Mouse (Mus musculus) embryonic facial prominence, embryonic 11.5 days (tissue): ENCODE results near the gene Prmt1. TPM values are rescaled to one million over a fixed set of nuclear protein-coding genes. Genes with fewer than 3 reads are reported as not detected.

Experiments used
- ATAC-seq: fragments of 200-750 bp; cut with Nextera tagmentation; replicated peaks from 2 replicates; pipeline ENCODE4 v1.8.0; 2017; ENCODE audit warnings: low read depth; ENCODE audit not compliant: insufficient number of reproducible peaks, low FRiP score, low TSS enrichment
- DNase-seq: peaks from one replicate; pipeline ENCODE4 v3.0.0-alpha.2; 2015; ENCODE audit warnings: low spot score
- H3K27ac ChIP-seq: fragments of 300-500 bp; sonication (generic); replicated peaks from 2 replicates; pipeline ENCODE4 v1.5.1; 2014; ENCODE audit warnings: mild to moderate bottlenecking, low read depth, low read length, control low read depth
- H3K27me3 ChIP-seq: fragments of 300-500 bp; sonication (generic); 2 replicates; pipeline ENCODE4 v1.6.1; 2014; ENCODE audit warnings: mild to moderate bottlenecking, low read length, moderate library complexity, mixed read lengths; ENCODE audit not compliant: control insufficient read depth, insufficient read depth
- H3K36me3 ChIP-seq: fragments of 300-500 bp; sonication (generic); replicated peaks from 2 replicates; pipeline ENCODE4 v1.6.1; 2014; ENCODE audit warnings: low read depth, mild to moderate bottlenecking, low read length, moderate library complexity, mixed read lengths; ENCODE audit not compliant: control insufficient read depth, insufficient read depth
- H3K4me1 ChIP-seq: fragments of 300-500 bp; sonication (generic); 2 replicates; pipeline ENCODE4 v1.6.1; 2014; ENCODE audit warnings: low read length, mixed read lengths; ENCODE audit not compliant: control insufficient read depth, insufficient read depth
- H3K4me2 ChIP-seq: fragments of 300-500 bp; sonication (generic); 2 replicates; pipeline ENCODE4 v1.6.1; 2014; ENCODE audit warnings: low read depth, mild to moderate bottlenecking, control low read depth, low read length, moderate library complexity
- H3K4me3 ChIP-seq: fragments of 300-500 bp; sonication (generic); 2 replicates; pipeline ENCODE4 v1.5.1; 2014; ENCODE audit warnings: low read depth, low read length, control low read depth
- H3K9ac ChIP-seq: fragments of 300-500 bp; sonication (generic); replicated peaks from 2 replicates; pipeline ENCODE4 v1.6.1; 2014; ENCODE audit warnings: mild to moderate bottlenecking, control low read depth, low read length
- H3K9me3 ChIP-seq: fragments of 300-500 bp; sonication (generic); replicated peaks from 2 replicates; pipeline ENCODE4 v1.6.1; 2016; ENCODE audit warnings: mild to moderate bottlenecking, low read length, inconsistent platforms, mixed read lengths; ENCODE audit not compliant: control insufficient read depth
- WGBS: fragments of 180-500 bp; shearing (Covaris S2); extraction: QIAGEN DNeasy Blood & Tissue Kit; methylation state at CpG from one replicate; pipeline ENCODE4 v1.1.7; 2014; 5-methylcytosine and 5-hydroxymethylcytosine counted together
- polyA plus RNA-seq: library from polyadenylated mRNA; unstranded; fragments of >200 nt; fragmentation: Nextera tagmentation; extraction: Ambion mirVana; gene quantifications from 2 replicates; pipeline ENCODE4 v1.2.1, GENCODE M21; 2014

The Prmt1 gene
- polyA plus RNA-seq, 1 experiment from 2014 or later, result 293 TPM

DNA sequence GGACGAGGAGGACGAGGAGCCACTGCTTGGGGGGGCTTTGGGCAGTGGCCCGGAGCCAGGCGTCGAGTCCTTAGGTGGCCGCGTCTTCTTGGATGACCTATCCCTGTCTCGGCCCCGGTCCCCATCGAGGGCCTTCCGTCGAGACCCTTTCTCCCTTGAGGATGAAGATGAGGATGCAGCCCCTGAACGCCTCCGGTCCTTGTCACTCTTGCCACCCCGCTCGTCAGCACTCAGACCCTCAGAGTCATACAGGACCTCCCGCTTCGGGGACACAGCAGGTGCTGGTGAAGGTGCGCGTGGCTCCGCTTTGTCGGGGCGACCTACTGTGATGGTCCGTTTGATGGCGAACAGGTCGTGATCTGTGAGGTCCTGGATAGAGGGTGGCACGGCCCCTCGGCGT, 20.8 kb upstream of the Prmt1 start:
- Histone ChIP-seq H3K4me2 (no peak overlapping the region; the same call in 1 of the 2 replicates), H3K4me1 (no peaks in the 10 kb centered on the region), H3K27ac (no peak overlapping the region), H3K36me3 (peaks cover 50% of the 10 kb centered on the region), H3K4me3 (no peak overlapping the region), H3K9ac (no peak overlapping the region), H3K27me3 (no peaks in the 10 kb centered on the region), H3K9me3 (no peaks in the 10 kb centered on the region)
- no peak for ATAC-seq
- DNase-seq, result no peak
- 96% methylated on average over 29 of the region's 29 CpGs for WGBS

DNA sequence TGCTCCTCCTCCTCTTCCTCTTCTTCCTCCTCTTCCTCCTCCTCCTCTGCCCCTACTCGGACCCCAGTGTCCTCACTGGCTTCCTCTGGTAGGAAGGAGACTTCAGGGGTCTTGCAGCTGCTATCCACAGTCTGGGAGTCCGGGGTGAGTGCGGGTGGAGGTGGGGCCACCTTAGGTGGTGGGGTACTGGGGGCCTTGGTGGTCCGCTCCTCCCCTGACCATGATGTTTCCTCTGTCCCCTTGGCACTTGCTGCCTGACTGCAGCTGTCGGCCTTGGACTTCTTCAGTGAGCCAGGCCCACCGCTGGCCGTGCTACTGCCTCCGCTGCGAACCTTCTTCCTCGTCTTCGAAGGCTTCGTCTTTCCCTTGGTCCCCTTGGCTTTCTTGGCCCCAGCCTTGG, 20.1 kb upstream of the Prmt1 start:
- Histone ChIP-seq H3K4me2 (no peak overlapping the region), H3K9ac (no peak overlapping the region), H3K36me3 (peaks cover 46% of the 10 kb centered on the region), H3K27ac (no peak overlapping the region), H3K9me3 (no peaks in the 10 kb centered on the region), H3K27me3 (no peaks in the 10 kb centered on the region), H3K4me3 (no peak overlapping the region), H3K4me1 (no peaks in the 10 kb centered on the region)
- 96% methylated on average over 12 of the region's 12 CpGs for WGBS
- DNase-seq, result no peak
- no peak for ATAC-seq

DNA sequence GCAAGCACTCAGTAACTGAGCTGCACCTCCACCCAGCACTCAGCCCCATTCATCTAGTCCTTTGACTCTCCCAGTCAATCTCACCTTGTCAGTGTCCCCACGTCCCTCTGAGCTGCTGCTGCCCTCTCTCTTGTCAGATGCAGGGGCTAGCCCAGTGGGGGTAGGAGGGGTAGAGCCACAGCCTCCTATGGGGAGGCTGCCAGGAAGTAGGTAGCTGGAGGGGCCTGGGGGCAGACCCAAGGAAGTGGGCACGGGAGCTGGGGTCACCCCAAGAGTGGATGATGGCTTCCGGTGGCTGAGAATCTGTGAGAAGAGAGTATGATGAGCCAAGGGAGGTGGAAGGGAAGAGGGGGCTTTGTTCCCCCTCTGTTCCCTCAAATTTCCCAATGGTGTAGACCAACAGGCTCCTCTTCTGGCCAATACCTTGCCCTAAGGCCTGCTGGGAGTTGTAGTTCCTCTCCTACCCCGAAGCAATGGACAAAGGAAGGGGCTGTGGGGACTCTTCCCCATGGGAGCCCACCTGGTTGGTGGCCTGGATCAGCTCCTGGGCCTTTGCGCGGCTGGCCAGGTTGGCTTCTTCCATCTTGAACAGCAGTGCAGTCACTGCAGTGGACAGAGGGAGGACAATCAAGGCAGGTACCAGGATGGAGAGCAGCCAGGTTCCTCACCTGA, 19.1 kb upstream of the Prmt1 start:
- Histone ChIP-seq H3K4me1 (no peaks in the 10 kb centered on the region), H3K9ac (no peak overlapping the region), H3K4me2 (no peak overlapping the region), H3K27me3 (no peaks in the 10 kb centered on the region), H3K27ac (no peak overlapping the region), H3K9me3 (no peaks in the 10 kb centered on the region), H3K4me3 (no peak overlapping the region), H3K36me3 (peaks cover 51% of the 10 kb centered on the region)
- ATAC-seq (no peak), DNase-seq (no peak)
- WGBS, result 88% methylated on average over 6 of the region's 6 CpGs

DNA sequence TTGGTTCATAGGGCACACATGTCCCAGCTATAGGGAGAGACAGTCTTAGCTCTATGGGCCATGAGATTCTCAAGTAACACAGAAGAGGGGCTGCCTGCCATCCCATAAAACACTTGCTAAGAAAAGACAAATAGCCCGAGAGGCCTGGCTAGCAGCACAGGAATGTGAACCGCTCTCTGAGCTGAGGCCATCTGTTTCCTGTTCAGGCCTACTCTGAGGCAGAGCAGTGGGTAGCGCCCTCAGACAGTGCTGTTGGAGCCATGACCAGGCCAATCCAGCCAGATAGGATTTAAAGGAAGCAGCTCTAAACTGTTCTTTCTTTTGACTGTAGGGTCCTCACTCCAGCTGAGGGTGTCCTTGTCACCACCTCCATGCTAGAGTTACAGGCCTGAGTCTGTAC, 18.2 kb upstream of the Prmt1 start:
- no peak for DNase-seq
- no peak overlapping the region for H3K9ac ChIP-seq
- H3K9me3 ChIP-seq, result no peaks in the 10 kb centered on the region
- H3K4me3 ChIP-seq, result no peak overlapping the region
- H3K4me1 ChIP-seq, result no peaks in the 10 kb centered on the region
- H3K36me3 ChIP-seq, result peaks cover 51% of the 10 kb centered on the region
- H3K4me2 ChIP-seq, result no peak overlapping the region
- ATAC-seq, result no peak
- H3K27me3 ChIP-seq, result no peaks in the 10 kb centered on the region
- 78% methylated on average over 3 of the region's 3 CpGs for WGBS
- H3K27ac ChIP-seq, result no peak overlapping the region

DNA sequence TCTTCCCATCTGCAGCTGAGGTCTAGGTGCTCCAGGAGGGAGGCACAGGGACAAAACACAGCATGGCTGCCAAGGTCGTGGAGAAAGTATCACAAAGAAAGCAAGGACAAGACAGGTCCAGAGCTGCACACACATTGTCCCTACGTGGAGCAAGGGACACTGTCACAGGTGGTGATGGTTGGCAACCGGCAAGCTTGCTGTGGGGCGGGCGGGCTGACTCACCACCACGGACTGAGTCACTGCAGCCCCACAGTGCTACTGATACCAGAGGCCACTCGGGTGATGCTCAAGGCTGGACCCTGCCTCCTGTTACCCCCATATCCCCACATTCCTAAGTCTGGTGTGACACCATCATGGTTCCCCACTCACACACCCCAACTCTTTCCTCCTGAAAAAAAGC, 16.1 kb upstream of the Prmt1 start:
- H3K27me3 ChIP-seq, result no peaks in the 10 kb centered on the region
- no peak overlapping the region for H3K4me2 ChIP-seq
- H3K4me3 ChIP-seq, result no peak overlapping the region
- H3K9me3 ChIP-seq, result no peaks in the 10 kb centered on the region
- DNase-seq (no peak), ATAC-seq (no peak)
- 92% methylated on average over 7 of the region's 7 CpGs for WGBS
- H3K9ac ChIP-seq, result no peak overlapping the region
- H3K27ac ChIP-seq, result no peak overlapping the region
- H3K4me1 ChIP-seq, result no peaks in the 10 kb centered on the region
- H3K36me3 ChIP-seq, result peaks cover 40% of the 10 kb centered on the region

DNA sequence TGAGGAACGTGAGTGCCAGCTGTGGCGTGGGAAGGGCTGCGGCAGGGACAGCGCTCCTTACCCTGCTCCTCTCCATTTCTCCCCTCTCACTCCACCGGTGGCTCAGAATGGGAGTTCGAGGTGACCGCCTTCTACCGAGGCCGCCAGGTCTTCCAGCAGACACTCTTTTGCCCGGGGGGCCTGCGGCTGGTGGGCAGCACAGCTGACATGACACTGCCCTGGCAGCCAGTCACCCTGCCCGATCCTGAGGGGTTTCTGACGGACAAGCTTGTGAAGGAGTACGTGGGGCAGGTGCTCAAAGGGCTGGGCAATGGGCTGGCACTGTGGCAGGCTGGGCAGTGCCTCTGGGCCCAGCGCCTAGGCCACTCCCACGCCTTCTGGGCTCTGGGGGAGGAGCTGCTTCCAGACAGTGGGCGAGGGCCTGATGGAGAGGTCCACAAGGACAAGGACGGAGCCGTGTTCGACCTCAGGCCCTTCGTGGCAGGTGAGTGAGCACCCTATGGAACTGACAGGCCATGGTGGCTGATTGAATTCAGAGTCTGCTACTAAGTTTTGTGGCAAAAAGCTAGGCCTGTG, 14.3 kb upstream of the Prmt1 start:
- no peak for ATAC-seq
- 88% methylated on average over 21 of the region's 21 CpGs for WGBS
- Histone ChIP-seq H3K4me2 (no peak overlapping the region), H3K4me3 (no peak overlapping the region), H3K27me3 (no peaks in the 10 kb centered on the region), H3K27ac (no peak overlapping the region), H3K4me1 (no peaks in the 10 kb centered on the region; the same call in 1 of the 2 replicates), H3K9me3 (no peaks in the 10 kb centered on the region), H3K9ac (no peak overlapping the region), H3K36me3 (peaks cover 24% of the 10 kb centered on the region)
- DNase-seq, result no peak

DNA sequence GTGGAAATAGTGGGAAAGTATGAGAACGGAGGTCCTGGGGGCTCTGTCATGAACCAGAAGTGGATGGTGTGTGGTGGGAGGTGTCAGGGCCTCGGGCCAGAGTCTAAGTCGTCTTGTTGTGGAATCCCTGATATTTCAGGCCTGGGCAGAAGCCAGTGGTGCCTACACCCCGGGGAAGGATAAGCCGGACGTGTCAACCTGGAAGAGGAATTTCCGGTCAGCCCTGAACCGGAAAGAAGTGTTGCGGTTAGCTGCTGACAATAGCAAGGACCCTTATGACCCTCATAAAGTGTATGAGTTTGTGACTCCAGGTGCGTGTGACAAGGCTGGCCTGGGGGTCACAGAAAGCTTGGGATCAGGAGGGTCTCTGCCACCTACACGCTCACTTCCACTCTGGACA, 13.4 kb upstream of the Prmt1 start:
- no peaks in the 10 kb centered on the region for H3K9me3 ChIP-seq
- H3K27ac ChIP-seq, result no peak overlapping the region
- 85% methylated on average over 11 of the region's 11 CpGs for WGBS
- ATAC-seq (no peak), DNase-seq (no peak)
- peaks cover 24% of the 10 kb centered on the region for H3K36me3 ChIP-seq
- no peak overlapping the region for H3K4me3 ChIP-seq
- H3K4me1 ChIP-seq, result no peaks in the 10 kb centered on the region; the same call in 1 of the 2 replicates
- H3K4me2 ChIP-seq, result no peak overlapping the region
- no peaks in the 10 kb centered on the region for H3K27me3 ChIP-seq
- no peak overlapping the region for H3K9ac ChIP-seq

DNA sequence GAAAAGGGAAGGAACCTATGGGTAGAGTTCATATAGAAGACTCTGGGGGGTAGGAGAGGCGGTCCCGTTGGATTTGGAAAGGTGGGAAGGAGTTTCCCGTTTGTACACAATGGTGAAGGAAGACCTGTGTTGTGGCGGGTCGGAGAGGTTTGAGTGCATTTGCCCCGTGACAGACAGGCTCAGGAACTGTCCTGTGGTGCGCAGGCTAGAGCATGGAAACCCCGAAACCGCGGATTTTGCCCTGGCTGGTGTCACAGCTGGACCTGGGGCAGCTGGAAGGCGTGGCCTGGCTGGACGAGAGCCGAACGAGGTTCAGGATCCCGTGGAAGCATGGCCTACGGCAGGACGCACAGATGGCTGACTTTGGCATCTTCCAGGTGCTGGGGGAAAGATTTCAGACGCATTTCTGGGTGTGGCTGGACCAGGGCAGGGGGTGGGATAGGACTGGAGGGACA, 12.2 kb upstream of the Prmt1 start, which contains the start of gene Bcl2l12:
Gene Bcl2l12, minus strand, starts transcription at position 212 of the 455 bp plus-strand sequence.
- peaks cover 22% of the 10 kb centered on the region for H3K36me3 ChIP-seq
- H3K27ac ChIP-seq, result peak within 1 kb of the TSS; percentile 5; the same call in 1 of the 2 replicates
- peak within 1 kb of the TSS; percentile 84 for H3K9ac ChIP-seq
- H3K4me3 ChIP-seq, result peak within 1 kb of the TSS; percentile 60
- ATAC-seq (no peak), DNase-seq (no peak)
- peak within 1 kb of the TSS; percentile 49 for H3K4me2 ChIP-seq
- no peaks in the 10 kb centered on the region for H3K27me3 ChIP-seq
- H3K4me1 ChIP-seq, result no peaks in the 10 kb centered on the region; the same call in 1 of the 2 replicates
- no peaks in the 10 kb centered on the region for H3K9me3 ChIP-seq
- WGBS, result 1% methylated on average over 18 of the region's 18 CpGs
